Mouse (Mus musculus): ENCODE measurements around the gene Myo1e. TPM values are rescaled to one million over a fixed set of nuclear protein-coding genes. Genes with fewer than 3 reads are reported as not detected.

Myo1e gene
- total and polyA plus RNA-seq, 3 experiments, result 0.14 to 0.49 TPM; not detected in 1

- no peaks in the 10 kb centered on the region for H3K9me3 ChIP-seq (replicated peaks)
- no peak overlapping the region for H3K4me3 ChIP-seq (ENCODE audit: low read depth, low read length)
- TF ChIP-seq GATA2 (IDR thresholded peaks at IDR 0.05; ENCODE audit: borderline replicate concordance, low read depth, low read length) (no peak), POLR2AphosphoS5 (IDR thresholded peaks at IDR 0.05; ENCODE audit: insufficient replicate concordance, low read depth, low read length) (no peak), TAL1 (conservative IDR thresholded peaks at IDR 0.05; ENCODE audit: low read depth, low read length) (no peak), CTCF (IDR thresholded peaks at IDR 0.05; ENCODE audit: low read depth, low read length) (no peak), GATA1 (IDR thresholded peaks at IDR 0.05; ENCODE audit: borderline replicate concordance, low read length) (no peak)
- ATAC-seq (ENCODE audit: extremely low read depth, insufficient number of reproducible peaks, low FRiP score, poor library complexity, severe bottlenecking), result no peak
- no peaks in the 10 kb centered on the region for H3K4me1 ChIP-seq (ENCODE audit: insufficient read depth, low read depth, low read length)
- peaks cover 8% of the 10 kb centered on the region; the same call in 1 of the 2 replicates for H3K27me3 ChIP-seq (ENCODE audit: insufficient read depth, low read length)
- H3K36me3 ChIP-seq (replicated peaks), result no peaks in the 10 kb centered on the region
- DNase-seq (ENCODE audit: low spot score), result no peak
Measured at GRCm38 (mm10) chr9:70229823-70230222, 22.7 kb downstream of the Myo1e start.

- Histone ChIP-seq H3K9me3 (replicated peaks) (no peaks in the 10 kb centered on the region), H3K4me1 (ENCODE audit: insufficient read depth, low read depth, low read length) (no peaks in the 10 kb centered on the region), H3K36me3 (replicated peaks) (no peaks in the 10 kb centered on the region), H3K27me3 (ENCODE audit: insufficient read depth, low read length) (peaks cover 16% of the 10 kb centered on the region; the same call in 1 of the 2 replicates), H3K4me3 (ENCODE audit: low read depth, low read length) (no peak overlapping the region)
- ATAC-seq (ENCODE audit: extremely low read depth, insufficient number of reproducible peaks, low FRiP score, poor library complexity, severe bottlenecking) (no peak), DNase-seq (ENCODE audit: low spot score) (no peak)
- TF ChIP-seq TAL1 (conservative IDR thresholded peaks at IDR 0.05; ENCODE audit: low read depth, low read length) (no peak), GATA2 (IDR thresholded peaks at IDR 0.05; ENCODE audit: borderline replicate concordance, low read depth, low read length) (no peak), POLR2AphosphoS5 (IDR thresholded peaks at IDR 0.05; ENCODE audit: insufficient replicate concordance, low read depth, low read length) (no peak), GATA1 (IDR thresholded peaks at IDR 0.05; ENCODE audit: borderline replicate concordance, low read length) (no peak), CTCF (IDR thresholded peaks at IDR 0.05; ENCODE audit: low read depth, low read length) (no peak)
Measured at GRCm38 (mm10) chr9:70232044-70233010, 25.2 kb downstream of the Myo1e start.

- ATAC-seq (ENCODE audit: extremely low read depth, insufficient number of reproducible peaks, low FRiP score, poor library complexity, severe bottlenecking) (no peak), DNase-seq (ENCODE audit: low spot score) (no peak)
- no peaks in the 10 kb centered on the region for H3K36me3 ChIP-seq (replicated peaks)
- peaks cover 16% of the 10 kb centered on the region; the same call in 1 of the 2 replicates for H3K27me3 ChIP-seq (ENCODE audit: insufficient read depth, low read length)
- H3K9me3 ChIP-seq (replicated peaks), result no peaks in the 10 kb centered on the region
- H3K4me3 ChIP-seq (ENCODE audit: low read depth, low read length), result no peak overlapping the region
- H3K4me1 ChIP-seq (ENCODE audit: insufficient read depth, low read depth, low read length), result no peaks in the 10 kb centered on the region
- TF ChIP-seq GATA2 (IDR thresholded peaks at IDR 0.05; ENCODE audit: borderline replicate concordance, low read depth, low read length) (no peak), CTCF (IDR thresholded peaks at IDR 0.05; ENCODE audit: low read depth, low read length) (no peak), TAL1 (conservative IDR thresholded peaks at IDR 0.05; ENCODE audit: low read depth, low read length) (no peak), GATA1 (IDR thresholded peaks at IDR 0.05; ENCODE audit: borderline replicate concordance, low read length) (no peak), POLR2AphosphoS5 (IDR thresholded peaks at IDR 0.05; ENCODE audit: insufficient replicate concordance, low read depth, low read length) (no peak)
Measured at GRCm38 (mm10) chr9:70237136-70237535, 30.0 kb downstream of the Myo1e start.

- no peaks in the 10 kb centered on the region for H3K36me3 ChIP-seq (replicated peaks)
- ATAC-seq (ENCODE audit: extremely low read depth, insufficient number of reproducible peaks, low FRiP score, poor library complexity, severe bottlenecking), result no peak
- H3K4me1 ChIP-seq (ENCODE audit: insufficient read depth, low read depth, low read length), result no peaks in the 10 kb centered on the region
- DNase-seq (ENCODE audit: low spot score), result no peak
- peaks cover 16% of the 10 kb centered on the region; the same call in 1 of the 2 replicates for H3K27me3 ChIP-seq (ENCODE audit: insufficient read depth, low read length)
- no peaks in the 10 kb centered on the region for H3K9me3 ChIP-seq (replicated peaks)
- H3K4me3 ChIP-seq (ENCODE audit: low read depth, low read length), result no peak overlapping the region
- TF ChIP-seq TAL1 (conservative IDR thresholded peaks at IDR 0.05; ENCODE audit: low read depth, low read length) (no peak), CTCF (IDR thresholded peaks at IDR 0.05; ENCODE audit: low read depth, low read length) (no peak), GATA1 (IDR thresholded peaks at IDR 0.05; ENCODE audit: borderline replicate concordance, low read length) (no peak), GATA2 (IDR thresholded peaks at IDR 0.05; ENCODE audit: borderline replicate concordance, low read depth, low read length) (no peak), POLR2AphosphoS5 (IDR thresholded peaks at IDR 0.05; ENCODE audit: insufficient replicate concordance, low read depth, low read length) (no peak)
Measured at GRCm38 (mm10) chr9:70237561-70237960, 30.4 kb downstream of the Myo1e start.

GRCm38 (mm10) chr9:70238391-70238790 is 31.2 kb downstream of the Myo1e start:
- H3K4me1 ChIP-seq (ENCODE audit: insufficient read depth, low read depth, low read length), result no peaks in the 10 kb centered on the region
- no peak overlapping the region for H3K4me3 ChIP-seq (ENCODE audit: low read depth, low read length)
- no peak for ATAC-seq (ENCODE audit: extremely low read depth, insufficient number of reproducible peaks, low FRiP score, poor library complexity, severe bottlenecking)
- peaks cover 16% of the 10 kb centered on the region; the same call in 1 of the 2 replicates for H3K27me3 ChIP-seq (ENCODE audit: insufficient read depth, low read length)
- no peaks in the 10 kb centered on the region for H3K9me3 ChIP-seq (replicated peaks)
- no peaks in the 10 kb centered on the region for H3K36me3 ChIP-seq (replicated peaks)
- no peak for DNase-seq (ENCODE audit: low spot score)
- TF ChIP-seq TAL1 (conservative IDR thresholded peaks at IDR 0.05; ENCODE audit: low read depth, low read length) (no peak), CTCF (IDR thresholded peaks at IDR 0.05; ENCODE audit: low read depth, low read length) (no peak), GATA2 (IDR thresholded peaks at IDR 0.05; ENCODE audit: borderline replicate concordance, low read depth, low read length) (no peak), GATA1 (IDR thresholded peaks at IDR 0.05; ENCODE audit: borderline replicate concordance, low read length) (no peak), POLR2AphosphoS5 (IDR thresholded peaks at IDR 0.05; ENCODE audit: insufficient replicate concordance, low read depth, low read length) (no peak)

- no peak for TF ChIP-seq POLR2AphosphoS5 (IDR thresholded peaks at IDR 0.05; ENCODE audit: insufficient replicate concordance, low read depth, low read length)
- TF ChIP-seq GATA1 (IDR thresholded peaks at IDR 0.05; ENCODE audit: borderline replicate concordance, low read length), result no peak
- no peak for TF ChIP-seq GATA2 (IDR thresholded peaks at IDR 0.05; ENCODE audit: borderline replicate concordance, low read depth, low read length)
- TF ChIP-seq CTCF (IDR thresholded peaks at IDR 0.05; ENCODE audit: low read depth, low read length), result no peak
- no peak for TF ChIP-seq TAL1 (conservative IDR thresholded peaks at IDR 0.05; ENCODE audit: low read depth, low read length)
- Histone ChIP-seq H3K27me3 (ENCODE audit: insufficient read depth, low read length) (peaks cover 13% of the 10 kb centered on the region; the same call in 1 of the 2 replicates), H3K36me3 (replicated peaks) (no peaks in the 10 kb centered on the region), H3K4me3 (ENCODE audit: low read depth, low read length) (no peak overlapping the region), H3K4me1 (ENCODE audit: insufficient read depth, low read depth, low read length) (no peaks in the 10 kb centered on the region), H3K9me3 (replicated peaks) (no peaks in the 10 kb centered on the region)
- DNase-seq (ENCODE audit: low spot score) (no peak), ATAC-seq (ENCODE audit: extremely low read depth, insufficient number of reproducible peaks, low FRiP score, poor library complexity, severe bottlenecking) (no peak)
Measured at GRCm38 (mm10) chr9:70239229-70239628, 32.1 kb downstream of the Myo1e start.

Measured in G1E (cell line).